Mouse (Mus musculus): ENCODE results near the gene Padi2. TPM values are rescaled to one million over a fixed set of nuclear protein-coding genes. Genes with fewer than 3 reads are reported as not detected.

Padi2 gene
- total and polyA plus RNA-seq, 2 experiments from 2014 or later: 3.3 to 7.1 TPM

- H3K4me1 ChIP-seq (ENCODE audit: insufficient read depth, low read length): no peaks in the 10 kb centered on the region
- H3K9ac ChIP-seq (replicated peaks; ENCODE audit: low read length, poor library complexity, severe bottlenecking): no peak overlapping the region
- no peaks in the 10 kb centered on the region for H3K36me3 ChIP-seq (ENCODE audit: insufficient read depth, low read length)
- 89% methylated on average over 18 of the region's 18 CpGs for WGBS
- no peaks in the 10 kb centered on the region for H3K9me3 ChIP-seq (ENCODE audit: low read length)
- no peak overlapping the region for H3K4me2 ChIP-seq (ENCODE audit: low read depth, low read length, poor library complexity, severe bottlenecking)
- TF ChIP-seq CTCF (IDR thresholded peaks at IDR 0.05): no peak
- no peak overlapping the region for H3K4me3 ChIP-seq (ENCODE audit: low read depth, low read length)
- no peak for ATAC-seq (ENCODE audit: low FRiP score)
- no peak overlapping the region for H3K27ac ChIP-seq (ENCODE audit: low read depth, low read length)
- H3K27me3 ChIP-seq (ENCODE audit: insufficient read depth, low read length): no peaks in the 10 kb centered on the region
- no peak for DNase-seq (ENCODE audit: low spot score)
Observed at GRCm38 (mm10) chr4:140951861-140952641, 45.9 kb downstream of the Padi2 start.

GRCm38 (mm10) chr4:140957131-140957702 lies 51.1 kb downstream of the Padi2 start:
- Histone ChIP-seq H3K9me3 (ENCODE audit: low read length) (no peaks in the 10 kb centered on the region), H3K9ac (replicated peaks; ENCODE audit: low read length, poor library complexity, severe bottlenecking) (peak overlapping the region; percentile 51; the same call in 1 of the 2 replicates), H3K4me2 (ENCODE audit: low read depth, low read length, poor library complexity, severe bottlenecking) (peak overlapping the region; percentile 75), H3K4me1 (ENCODE audit: insufficient read depth, low read length) (peaks cover 3% of the 10 kb centered on the region; the same call in 1 of the 2 replicates), H3K36me3 (ENCODE audit: insufficient read depth, low read length) (no peaks in the 10 kb centered on the region), H3K27me3 (ENCODE audit: insufficient read depth, low read length) (no peaks in the 10 kb centered on the region), H3K4me3 (ENCODE audit: low read depth, low read length) (peak overlapping the region; percentile 40), H3K27ac (ENCODE audit: low read depth, low read length) (peak overlapping the region; percentile 33; the same call in 1 of the 2 replicates)
- DNase-seq (ENCODE audit: low spot score): peak; percentile 45
- 3% methylated on average over 17 of the region's 17 CpGs for WGBS
- ATAC-seq (ENCODE audit: low FRiP score): no peak
- 0 out of 2 replicates have a peak, but pooled peaks have one; percentile 9 for TF ChIP-seq CTCF (IDR thresholded peaks at IDR 0.05)

DNA sequence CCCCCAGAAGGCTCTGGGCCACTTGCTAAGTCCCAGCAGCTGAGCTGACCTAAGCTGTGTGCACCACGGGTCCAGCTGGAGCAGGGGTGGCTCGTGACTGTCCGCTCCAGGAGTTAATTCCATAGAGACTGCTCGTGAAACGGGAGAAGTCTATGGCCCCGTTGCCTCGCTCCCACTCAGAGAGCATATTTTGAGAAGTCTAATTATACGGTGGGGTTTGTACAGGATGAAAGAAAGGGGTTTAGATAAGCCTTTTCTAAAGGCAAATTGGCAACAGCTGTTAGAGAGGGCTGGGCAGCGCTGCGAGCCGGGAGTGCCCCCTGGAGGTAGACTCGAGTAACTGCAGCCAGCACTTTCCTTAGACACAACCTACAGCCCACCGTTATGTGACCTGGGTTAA lies 51.6 kb downstream of the Padi2 start:
- WGBS: 2% methylated on average over 13 of the region's 13 CpGs
- H3K36me3 ChIP-seq (ENCODE audit: insufficient read depth, low read length): no peaks in the 10 kb centered on the region

GRCm38 (mm10) chr4:140958319-140958718 lies 52.2 kb downstream of the Padi2 start:
- Histone ChIP-seq H3K9me3 (ENCODE audit: low read length) (no peaks in the 10 kb centered on the region), H3K4me1 (ENCODE audit: insufficient read depth, low read length) (peaks cover 13% of the 10 kb centered on the region; the same call in 1 of the 2 replicates), H3K9ac (replicated peaks; ENCODE audit: low read length, poor library complexity, severe bottlenecking) (no peak overlapping the region), H3K4me3 (ENCODE audit: low read depth, low read length) (no peak overlapping the region), H3K27me3 (ENCODE audit: insufficient read depth, low read length) (no peaks in the 10 kb centered on the region), H3K36me3 (ENCODE audit: insufficient read depth, low read length) (no peaks in the 10 kb centered on the region), H3K27ac (ENCODE audit: low read depth, low read length) (no peak overlapping the region), H3K4me2 (ENCODE audit: low read depth, low read length, poor library complexity, severe bottlenecking) (no peak overlapping the region)
- WGBS: 64% methylated on average over 6 of the region's 6 CpGs
- no peak for TF ChIP-seq CTCF (IDR thresholded peaks at IDR 0.05)
- DNase-seq (ENCODE audit: low spot score) (no peak), ATAC-seq (ENCODE audit: low FRiP score) (no peak)

More for the DNA sequence above, 51.6 kb downstream of the Padi2 start:
- peak overlapping the region; percentile 40 for H3K4me3 ChIP-seq (ENCODE audit: low read depth, low read length)
- peak; percentile 96 for TF ChIP-seq CTCF (IDR thresholded peaks at IDR 0.05)
- H3K27ac ChIP-seq (ENCODE audit: low read depth, low read length): peak overlapping the region; percentile 33; the same call in 1 of the 2 replicates
- peak; percentile 36 for ATAC-seq (ENCODE audit: low FRiP score)
- H3K9ac ChIP-seq (replicated peaks; ENCODE audit: low read length, poor library complexity, severe bottlenecking): peak overlapping the region; percentile 51; the same call in 1 of the 2 replicates
- DNase-seq (ENCODE audit: low spot score): peak; percentile 87
- H3K4me1 ChIP-seq (ENCODE audit: insufficient read depth, low read length): peaks cover 7% of the 10 kb centered on the region; the same call in 1 of the 2 replicates
- no peaks in the 10 kb centered on the region for H3K27me3 ChIP-seq (ENCODE audit: insufficient read depth, low read length)
- no peaks in the 10 kb centered on the region for H3K9me3 ChIP-seq (ENCODE audit: low read length)
- H3K4me2 ChIP-seq (ENCODE audit: low read depth, low read length, poor library complexity, severe bottlenecking): peak overlapping the region; percentile 75

GRCm38 (mm10) chr4:140959128-140959679 lies 53.1 kb downstream of the Padi2 start:
- no peaks in the 10 kb centered on the region for H3K9me3 ChIP-seq (ENCODE audit: low read length)
- WGBS: 90% methylated on average over 7 of the region's 7 CpGs
- ATAC-seq (ENCODE audit: low FRiP score) (no peak), DNase-seq (ENCODE audit: low spot score) (no peak)
- no peak overlapping the region for H3K9ac ChIP-seq (replicated peaks; ENCODE audit: low read length, poor library complexity, severe bottlenecking)
- no peaks in the 10 kb centered on the region for H3K27me3 ChIP-seq (ENCODE audit: insufficient read depth, low read length)
- TF ChIP-seq CTCF (IDR thresholded peaks at IDR 0.05): no peak
- H3K4me3 ChIP-seq (ENCODE audit: low read depth, low read length): no peak overlapping the region
- H3K4me1 ChIP-seq (ENCODE audit: insufficient read depth, low read length): peaks cover 14% of the 10 kb centered on the region; the same call in 1 of the 2 replicates
- H3K27ac ChIP-seq (ENCODE audit: low read depth, low read length): no peak overlapping the region
- no peak overlapping the region for H3K4me2 ChIP-seq (ENCODE audit: low read depth, low read length, poor library complexity, severe bottlenecking)
- H3K36me3 ChIP-seq (ENCODE audit: insufficient read depth, low read length): no peaks in the 10 kb centered on the region

Measured in midbrain, postnatal 0 days (tissue).